Mouse (Mus musculus) forebrain, embryonic 11.5 days (tissue): ENCODE measurements around the gene Olfr1367. TPM values are rescaled to one million over a fixed set of nuclear protein-coding genes. Genes with fewer than 3 reads are reported as not detected.

Experiments used
- ATAC-seq: fragments of 200-750 bp; cut with Nextera tagmentation; replicated peaks from 2 replicates; pipeline ENCODE4 v1.8.0; 2017; ENCODE audit warnings: moderate TSS enrichment; ENCODE audit not compliant: low FRiP score
- DNase-seq: peaks from one replicate; pipeline ENCODE4 v3.0.0-alpha.2; 2017; ENCODE audit warnings: low spot score
- H3K27ac ChIP-seq: fragments of 300-500 bp; sonication (generic); 2 replicates; pipeline ENCODE4 v1.5.1; 2014; ENCODE audit warnings: low read depth, low read length
- H3K27me3 ChIP-seq: fragments of 300-500 bp; sonication (generic); 2 replicates; pipeline ENCODE4 v1.6.1; 2014; ENCODE audit warnings: mild to moderate bottlenecking, low read length, mixed read lengths; ENCODE audit not compliant: control insufficient read depth, insufficient read depth
- H3K36me3 ChIP-seq: fragments of 300-500 bp; sonication (generic); 2 replicates; pipeline ENCODE4 v1.6.1; 2014; ENCODE audit warnings: mild to moderate bottlenecking, low read length, moderate library complexity, mixed read lengths; ENCODE audit not compliant: control insufficient read depth, insufficient read depth
- H3K4me1 ChIP-seq: fragments of 300-500 bp; sonication (generic); replicated peaks from 2 replicates; pipeline ENCODE4 v1.6.1; 2014; ENCODE audit warnings: low read length, mixed read lengths; ENCODE audit not compliant: control insufficient read depth, insufficient read depth
- H3K4me2 ChIP-seq: fragments of 300-500 bp; sonication (generic); 2 replicates; pipeline ENCODE4 v1.6.1; 2014; ENCODE audit warnings: low read depth, mild to moderate bottlenecking, low read length, moderate library complexity, mixed read lengths; ENCODE audit not compliant: severe bottlenecking
- H3K4me3 ChIP-seq: fragments of 300-500 bp; sonication (generic); 2 replicates; pipeline ENCODE4 v1.5.1; 2014; ENCODE audit warnings: low read depth, low read length
- H3K9ac ChIP-seq: fragments of 300-500 bp; sonication (generic); 2 replicates; pipeline ENCODE4 v1.6.1; 2014; ENCODE audit warnings: low read length
- H3K9me3 ChIP-seq: fragments of 300-500 bp; sonication (generic); 2 replicates; pipeline ENCODE4 v1.6.1; 2016; ENCODE audit warnings: low read length, mixed read lengths; ENCODE audit not compliant: control insufficient read depth
- whole genome bisulfite sequencing: fragments of 180-500 bp; shearing (Covaris S2); extraction: QIAGEN DNeasy Blood & Tissue Kit; methylation state at CpG from one replicate; pipeline ENCODE4 v1.1.7; 2014; 5-methylcytosine and 5-hydroxymethylcytosine counted together
- polyA plus RNA-seq: library from polyadenylated mRNA; unstranded; fragments of >200 nt; fragmentation: Nextera tagmentation; extraction: Ambion mirVana; gene quantifications from 2 replicates; pipeline ENCODE4 v1.2.1, GENCODE M21; 2014

The Olfr1367 gene
- polyA plus RNA-seq, result not detected in 2 replicates

DNA sequence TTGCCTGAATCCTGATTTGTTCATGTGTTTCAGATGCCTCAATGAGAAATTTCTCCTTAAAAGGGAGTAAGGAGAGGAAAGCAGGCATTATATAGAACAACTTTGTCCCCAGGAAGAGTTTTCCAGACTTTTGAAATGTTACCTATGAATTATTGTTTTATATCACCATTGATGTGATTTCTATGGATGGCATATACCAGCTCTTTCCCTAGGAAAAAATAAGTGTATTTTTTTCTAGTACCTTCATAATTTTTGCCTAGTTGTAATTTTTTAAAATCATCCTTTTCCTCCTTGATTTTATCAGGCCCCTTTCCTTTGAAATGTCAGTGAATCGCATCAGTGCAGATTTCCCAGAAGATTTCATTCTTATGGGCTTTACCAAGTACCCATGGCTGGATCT, at the start of gene Olfr1367:
Olfr1367 (plus strand) TSS at position 301 of the 400 bp plus-strand sequence.
- no peak within 1 kb of the TSS for H3K9ac ChIP-seq
- no peaks in the 10 kb centered on the region for H3K4me1 ChIP-seq
- WGBS, result 90% methylated on average over 1 of the region's 1 CpGs
- H3K27me3 ChIP-seq, result no peaks in the 10 kb centered on the region
- no peak within 1 kb of the TSS for H3K4me3 ChIP-seq
- ATAC-seq (no peak), DNase-seq (no peak)
- no peaks in the 10 kb centered on the region for H3K9me3 ChIP-seq
- H3K36me3 ChIP-seq, result no peaks in the 10 kb centered on the region
- no peak within 1 kb of the TSS for H3K4me2 ChIP-seq
- no peak within 1 kb of the TSS for H3K27ac ChIP-seq

- no peaks in the 10 kb centered on the region for H3K36me3 ChIP-seq
- ATAC-seq (no peak), DNase-seq (no peak)
- H3K4me3 ChIP-seq, result no peak overlapping the region
- no peaks in the 10 kb centered on the region for H3K27me3 ChIP-seq
- no peaks in the 10 kb centered on the region for H3K9me3 ChIP-seq
- no peak overlapping the region for H3K4me2 ChIP-seq
- H3K4me1 ChIP-seq, result no peaks in the 10 kb centered on the region
- 31% methylated on average over 3 of the region's 3 CpGs for WGBS
- no peak overlapping the region for H3K9ac ChIP-seq
- no peak overlapping the region for H3K27ac ChIP-seq
Observed at GRCm38 (mm10) chr13:21298557-21298956, 48.2 kb upstream of the Olfr1367 start.

DNA sequence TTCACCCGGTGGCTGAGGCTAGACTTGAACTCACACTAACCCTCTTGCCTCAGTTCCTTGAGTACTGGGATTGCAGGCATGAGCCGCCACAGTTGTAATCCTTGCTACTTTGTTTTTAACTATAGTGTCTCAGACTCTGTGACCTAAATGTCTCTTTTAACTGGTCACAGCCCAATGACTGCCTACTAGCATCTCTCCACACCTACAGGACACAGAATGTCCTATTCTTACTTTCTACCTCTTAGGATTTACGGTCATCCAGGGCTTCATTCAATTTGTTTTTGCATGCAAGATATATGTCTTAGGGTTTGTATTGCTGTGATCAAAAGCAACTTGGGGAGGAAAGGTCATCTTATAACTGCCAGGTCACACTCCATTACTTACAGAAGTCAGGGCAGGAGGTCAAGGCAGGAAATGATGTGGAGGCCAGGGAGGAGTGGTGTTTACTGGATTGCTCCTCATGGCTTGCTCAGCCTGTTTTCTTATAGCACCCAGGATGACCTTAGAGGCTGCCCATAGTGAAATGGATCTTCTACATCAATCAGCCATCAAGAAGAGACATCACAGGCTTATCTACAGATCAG, 42.1 kb upstream of the Olfr1367 start:
- Histone ChIP-seq H3K27ac (no peak overlapping the region), H3K27me3 (no peaks in the 10 kb centered on the region), H3K4me2 (no peak overlapping the region), H3K36me3 (no peaks in the 10 kb centered on the region), H3K4me1 (no peaks in the 10 kb centered on the region), H3K4me3 (no peak overlapping the region), H3K9ac (no peak overlapping the region), H3K9me3 (no peaks in the 10 kb centered on the region)
- DNase-seq (no peak), ATAC-seq (no peak)
- 72% methylated on average over 3 of the region's 3 CpGs for WGBS

GRCm38 (mm10) chr13:21309788-21310187, 36.9 kb upstream of the Olfr1367 start:
- H3K9me3 ChIP-seq, result no peaks in the 10 kb centered on the region
- no peak for ATAC-seq
- no peak overlapping the region for H3K4me3 ChIP-seq
- H3K9ac ChIP-seq, result no peak overlapping the region
- H3K4me1 ChIP-seq, result no peaks in the 10 kb centered on the region
- H3K36me3 ChIP-seq, result no peaks in the 10 kb centered on the region
- no peak for DNase-seq
- no peak overlapping the region for H3K4me2 ChIP-seq
- no peak overlapping the region for H3K27ac ChIP-seq
- WGBS, result 81% methylated on average over 2 of the region's 2 CpGs
- H3K27me3 ChIP-seq, result no peaks in the 10 kb centered on the region

GRCm38 (mm10) chr13:21311926-21312325, 34.8 kb upstream of the Olfr1367 start, which contains the start of gene Gpx6:
Gene Gpx6, plus strand, starts transcription at chr13:21312125.
- DNase-seq (no peak), ATAC-seq (no peak)
- WGBS, result 12% methylated on average over 3 of the region's 3 CpGs
- Histone ChIP-seq H3K36me3 (no peaks in the 10 kb centered on the region), H3K27ac (no peak within 1 kb of the TSS), H3K4me3 (no peak within 1 kb of the TSS), H3K4me2 (no peak within 1 kb of the TSS), H3K9me3 (no peaks in the 10 kb centered on the region), H3K9ac (no peak within 1 kb of the TSS), H3K4me1 (no peaks in the 10 kb centered on the region), H3K27me3 (no peaks in the 10 kb centered on the region)

- WGBS, result 39% methylated on average over 4 of the region's 5 CpGs
- Histone ChIP-seq H3K4me1 (no peaks in the 10 kb centered on the region), H3K27ac (no peak overlapping the region), H3K4me3 (no peak overlapping the region), H3K9me3 (no peaks in the 10 kb centered on the region), H3K9ac (no peak overlapping the region), H3K27me3 (no peaks in the 10 kb centered on the region), H3K4me2 (no peak overlapping the region), H3K36me3 (no peaks in the 10 kb centered on the region)
- no peak for DNase-seq
- no peak for ATAC-seq
Observed at GRCm38 (mm10) chr13:21312854-21313253, 33.9 kb upstream of the Olfr1367 start.

DNA sequence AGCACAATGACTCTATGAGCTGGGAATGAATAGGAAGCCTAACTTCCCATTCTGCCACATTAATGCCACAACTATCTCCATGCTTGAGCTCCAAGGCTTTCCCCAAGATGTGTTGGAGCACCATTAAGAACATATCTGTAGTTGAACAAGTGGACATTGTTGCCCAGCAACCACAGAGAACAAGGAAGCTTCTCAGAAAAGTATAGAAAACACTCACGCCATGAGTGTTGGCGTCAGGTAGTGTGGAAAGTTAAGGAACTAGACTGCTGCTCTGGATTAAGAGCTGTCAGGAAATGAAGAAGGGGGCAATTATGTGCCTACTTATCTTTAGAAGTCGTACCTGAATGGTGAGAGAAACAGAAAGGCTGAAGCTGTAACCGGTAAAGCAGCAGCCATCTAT, 32.8 kb upstream of the Olfr1367 start:
- ATAC-seq (no peak), DNase-seq (no peak)
- Histone ChIP-seq H3K9me3 (no peaks in the 10 kb centered on the region), H3K27me3 (no peaks in the 10 kb centered on the region), H3K4me3 (no peak overlapping the region), H3K27ac (no peak overlapping the region), H3K4me1 (no peaks in the 10 kb centered on the region), H3K9ac (no peak overlapping the region), H3K36me3 (no peaks in the 10 kb centered on the region), H3K4me2 (no peak overlapping the region)
- 90% methylated on average over 4 of the region's 4 CpGs for WGBS

DNA sequence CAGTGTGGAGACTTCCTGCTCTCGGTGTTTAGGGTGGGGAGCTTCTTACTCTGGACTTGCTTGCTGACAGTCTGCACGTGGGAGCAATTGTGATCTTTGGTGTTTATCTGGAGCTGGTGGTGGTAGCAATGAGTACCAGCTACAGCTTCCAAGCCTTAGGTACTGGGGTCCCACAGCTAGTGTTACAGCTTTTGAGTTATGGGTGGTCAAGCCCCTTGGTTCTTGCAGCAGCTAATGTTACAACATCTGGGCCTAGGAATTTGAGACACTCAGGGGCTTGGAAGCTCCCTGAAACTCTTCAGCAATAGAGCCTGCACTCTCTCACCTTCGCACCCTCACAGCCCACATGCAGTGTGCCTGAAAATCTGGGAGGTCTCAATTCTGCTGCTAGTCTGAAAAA, 26.4 kb upstream of the Olfr1367 start:
- H3K4me1 ChIP-seq, result 0 out of 2 replicates have a peak, but pooled peaks cover 2% of the 10 kb centered on the region
- no peak for DNase-seq
- H3K4me3 ChIP-seq, result no peak overlapping the region
- ATAC-seq, result no peak
- no peak overlapping the region for H3K4me2 ChIP-seq
- H3K36me3 ChIP-seq, result no peaks in the 10 kb centered on the region
- no peaks in the 10 kb centered on the region for H3K9me3 ChIP-seq
- H3K27ac ChIP-seq, result no peak overlapping the region
- 62% methylated on average over 3 of the region's 3 CpGs for WGBS
- no peak overlapping the region for H3K9ac ChIP-seq
- no peaks in the 10 kb centered on the region for H3K27me3 ChIP-seq

DNA sequence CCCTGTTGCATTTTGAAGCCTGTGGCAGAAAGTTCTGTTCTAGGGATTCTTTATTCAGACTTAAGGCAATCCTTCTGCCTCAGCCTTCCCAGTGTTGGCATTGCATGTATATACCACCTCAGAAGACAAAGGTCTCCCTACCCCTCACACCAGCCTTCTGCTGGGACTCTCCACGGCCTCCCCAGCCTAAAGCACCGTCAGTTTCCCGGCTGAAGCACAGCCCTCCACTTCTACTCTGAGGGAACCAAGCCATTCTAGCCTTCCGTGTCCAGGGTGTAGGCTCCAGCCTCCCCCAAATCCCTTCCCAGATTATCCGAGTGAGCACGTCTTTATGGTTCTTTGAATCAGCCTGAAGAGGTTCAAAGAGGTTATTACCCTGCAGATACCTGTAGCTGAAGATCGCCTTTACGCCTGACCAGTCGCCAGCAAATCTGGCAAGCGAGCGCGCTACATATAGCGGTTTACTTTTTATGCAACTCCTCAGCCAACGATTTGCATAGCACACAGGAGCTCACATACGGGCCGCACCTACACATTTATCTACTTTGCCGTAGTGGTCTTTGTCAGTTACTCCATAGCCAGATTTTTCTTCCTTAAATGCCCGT, 24.7 kb upstream of the Olfr1367 start:
- H3K27me3 ChIP-seq, result no peaks in the 10 kb centered on the region
- WGBS, result 2% methylated on average over 18 of the region's 18 CpGs
- no peak overlapping the region for H3K27ac ChIP-seq
- peak overlapping the region; percentile 51 for H3K4me2 ChIP-seq
- 0 out of 2 replicates have a peak, but pooled peaks cover 2% of the 10 kb centered on the region for H3K4me1 ChIP-seq
- peak overlapping the region; percentile 35 for H3K4me3 ChIP-seq
- no peaks in the 10 kb centered on the region for H3K9me3 ChIP-seq
- peak overlapping the region; percentile 37 for H3K9ac ChIP-seq
- H3K36me3 ChIP-seq, result no peaks in the 10 kb centered on the region
- ATAC-seq (peak; percentile 23; the same call in 1 of the 2 replicates), DNase-seq (peak; percentile 55)
